Mouse (Mus musculus): ENCODE measurements around the gene Sdr42e1. TPM values are rescaled to one million over a fixed set of nuclear protein-coding genes. Genes with fewer than 3 reads are reported as not detected.

Sdr42e1 gene
- polyA plus RNA-seq (2012; fragmentation: generic; extraction: Trizol) = under 1 TPM; 0.01 to 0.07 TPM

DNA sequence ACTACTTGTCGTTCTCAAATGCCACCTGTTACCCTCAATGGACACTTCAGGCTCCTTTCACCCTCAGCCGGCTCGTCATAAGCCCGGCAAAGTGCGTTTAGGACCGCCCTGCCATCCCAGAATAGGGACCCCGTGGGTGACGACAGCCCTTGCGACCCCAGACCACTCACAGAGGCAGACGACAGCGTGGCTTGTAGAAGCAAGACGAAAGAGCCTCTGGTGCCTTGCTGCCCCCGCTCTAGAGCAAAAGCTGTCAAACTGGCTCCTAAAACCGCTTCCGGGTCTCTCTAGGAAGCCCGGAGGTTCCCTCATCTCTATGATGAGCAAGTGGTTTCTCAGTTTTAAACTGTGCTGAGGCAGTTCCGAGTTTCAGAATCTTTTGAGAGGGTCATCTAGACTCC, at the start of gene Sdr42e1:
Sdr42e1 (minus strand) TSS at position 260 of the 401 bp plus-strand sequence.

DNA sequence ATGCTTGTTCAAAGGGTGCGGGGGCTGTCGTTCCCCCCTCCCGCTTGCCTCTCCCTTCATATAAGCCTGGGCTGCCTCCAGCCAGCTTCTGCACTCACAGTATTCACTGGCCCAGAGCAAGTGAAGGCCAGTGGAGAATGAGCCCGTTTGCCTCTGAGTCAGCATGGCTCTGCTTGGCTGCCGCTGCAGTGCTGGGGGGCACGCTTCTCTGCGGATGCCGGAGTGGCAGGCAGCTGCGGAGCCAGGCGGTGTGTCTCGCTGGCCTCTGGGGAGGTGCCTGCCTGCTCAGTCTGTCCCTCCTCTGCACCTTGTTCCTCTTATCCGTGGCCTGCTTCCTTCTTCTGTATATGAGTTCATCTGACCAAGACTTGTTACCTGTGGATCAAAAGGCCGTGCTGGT, 28.4 kb upstream of the Sdr42e1 start, which contains the start of gene Hsd17b2:
Hsd17b2 (plus strand) TSS at position 46 of the 400 bp plus-strand sequence.

Other genes starting within 250 kb of the Sdr42e1 start
- under 1 TPM; 0.38 to 0.53 TPM for gene Plcg2, start 175.4 kb downstream of the Sdr42e1 start, polyA plus RNA-seq (2012; fragmentation: generic; extraction: Trizol)
- gene Hsd17b2, start 28.2 kb upstream of the Sdr42e1 start, polyA plus RNA-seq (2012; fragmentation: generic; extraction: Trizol) = not detected
- gene Mphosph6, start 128.3 kb upstream of the Sdr42e1 start, polyA plus RNA-seq (2012; fragmentation: generic; extraction: Trizol) = 10 to 100 TPM in 1 of 2 experiments, 1 to 10 TPM in 1; 3.5 to 10.8 TPM

All from C3H10T1/2 (cell line).